Mouse (Mus musculus) yolk sac, embryonic 10.5 days (tissue): ENCODE measurements at regions not wholly inside any gene's neighbourhood (a gene's known extent, or its start where the extent isn't known, plus 50 kb on each side); places are given as distances from the start of the nearest gene placed in this dataset.

ENCODE experiments used
- DNase-seq: peaks from one replicate; pipeline ENCODE4 v3.0.0-alpha.2; 2017; ENCODE audit warnings: low spot score

DNA sequence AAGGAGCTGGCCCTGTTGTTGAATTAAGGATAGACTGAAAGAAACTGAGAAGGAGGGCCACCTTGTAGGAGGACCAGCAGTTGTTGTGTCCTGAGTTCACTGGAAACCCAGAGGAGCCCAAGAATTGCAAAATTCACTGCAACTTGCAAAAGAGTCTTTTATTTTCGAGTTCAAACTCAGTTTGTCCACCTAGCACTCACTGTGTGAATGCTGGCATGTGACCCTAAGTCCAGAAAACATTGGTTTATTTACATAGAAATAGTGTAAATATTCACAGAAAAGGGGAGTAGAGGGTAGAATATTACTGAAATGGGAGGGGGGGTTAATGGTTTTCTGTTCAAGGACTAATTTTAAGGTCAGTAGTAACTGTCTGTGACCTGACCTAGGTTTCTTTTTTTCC, 394.7 kb downstream of the 4933405O20Rik start:
- DNase-seq = peak; percentile 23

DNA sequence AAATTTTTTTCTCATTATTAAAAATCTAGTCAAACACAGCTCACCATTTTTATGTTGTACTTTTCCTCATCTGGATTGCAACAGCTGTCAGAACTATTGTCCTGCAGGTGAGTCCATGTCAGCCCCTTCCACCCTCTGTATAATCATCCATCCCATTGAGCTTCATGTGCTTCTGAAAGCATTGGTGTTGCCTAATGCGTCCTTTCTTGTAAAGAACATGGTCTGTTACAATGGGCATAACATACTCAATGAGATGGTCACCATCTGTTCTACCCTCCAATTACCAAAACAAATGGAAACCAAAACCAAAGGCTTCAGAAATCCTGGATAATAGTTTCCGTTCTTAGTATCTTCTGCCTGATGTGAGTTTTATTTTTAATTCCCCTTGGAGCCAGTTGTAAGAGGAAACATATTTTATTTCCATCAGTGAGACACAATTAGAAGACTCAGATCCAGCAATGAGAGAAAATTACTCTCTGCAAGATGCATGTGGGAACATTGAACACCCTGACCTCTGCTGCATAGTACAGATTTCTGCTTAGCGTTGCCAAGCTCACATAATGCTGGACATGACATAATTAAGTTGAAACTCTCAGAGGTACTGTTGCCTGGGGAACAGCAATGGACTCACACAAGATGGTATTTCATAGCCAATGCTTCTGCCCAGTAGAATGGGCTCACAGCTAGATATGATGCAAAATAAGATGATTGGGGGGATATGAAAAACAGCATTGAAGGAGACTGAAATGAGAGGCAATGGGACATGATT, 443.1 kb downstream of the 4933405O20Rik start:
- DNase-seq = no peak

- DNase-seq = no peak
Observed at GRCm38 (mm10) chr7:51051496-51051895, 452.5 kb downstream of the 4933405O20Rik start.

DNA sequence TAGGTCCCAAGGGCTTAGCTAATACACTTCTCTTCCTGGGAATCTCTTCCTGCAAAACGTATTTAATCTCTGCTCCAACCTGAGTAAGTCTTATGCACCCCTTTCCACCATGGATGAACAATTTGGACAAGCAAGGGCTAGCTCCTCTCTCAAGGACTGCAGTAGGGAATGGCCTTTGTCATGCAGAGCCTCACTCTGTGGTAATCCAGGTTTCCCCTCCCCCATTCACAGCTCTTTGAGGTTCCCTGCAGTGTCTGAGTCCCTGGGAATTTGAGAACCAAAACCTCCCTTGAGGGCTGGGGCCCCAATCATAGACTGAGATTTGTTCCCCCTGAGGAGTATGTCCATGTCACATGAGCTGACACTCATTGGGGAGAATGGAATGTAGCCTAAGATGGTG, 442.5 kb upstream of the Ano5 start:
- no peak for DNase-seq

DNA sequence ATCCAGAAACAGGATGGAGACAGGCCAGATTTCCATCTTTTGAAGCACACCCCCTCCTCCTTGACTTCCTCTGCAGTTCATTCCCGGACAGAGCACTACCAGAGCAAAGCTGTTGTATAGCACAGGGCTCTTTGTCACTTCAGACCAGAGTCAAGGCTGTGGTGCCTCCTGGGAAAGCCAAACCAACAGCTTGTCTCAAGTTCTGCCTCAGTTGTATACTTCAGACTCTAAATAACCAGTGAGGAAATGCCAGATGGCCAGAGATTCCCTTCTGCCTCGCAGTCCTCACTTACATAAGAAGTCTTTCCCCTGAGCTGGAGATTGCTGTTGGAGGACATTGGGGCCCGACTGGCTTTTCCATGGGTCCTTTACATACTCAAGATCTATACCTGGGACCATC, 417.1 kb upstream of the Ano5 start:
- no peak for DNase-seq

GRCm38 (mm10) chr7:51101166-51101565, 409.7 kb upstream of the Ano5 start:
- DNase-seq = no peak

DNA sequence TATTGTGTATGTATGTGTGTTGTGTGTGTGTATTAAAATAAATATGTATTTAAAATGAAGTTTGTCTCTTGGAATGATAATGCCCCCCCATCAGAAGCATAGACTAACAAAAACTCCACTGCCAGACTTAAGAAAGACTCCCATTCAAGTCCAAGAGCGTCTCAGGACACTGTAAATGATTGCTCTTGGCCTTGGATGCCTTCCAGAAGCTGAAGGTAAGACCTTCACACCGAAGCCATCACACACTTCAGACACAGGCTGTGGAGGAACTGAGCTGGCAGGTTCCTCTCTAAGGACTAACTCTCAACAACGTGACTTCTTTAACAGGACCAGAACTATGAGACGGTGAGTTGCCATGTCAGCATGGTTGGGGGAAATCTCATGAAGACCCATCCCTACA, 370.0 kb upstream of the Ano5 start:
- no peak for DNase-seq

DNA sequence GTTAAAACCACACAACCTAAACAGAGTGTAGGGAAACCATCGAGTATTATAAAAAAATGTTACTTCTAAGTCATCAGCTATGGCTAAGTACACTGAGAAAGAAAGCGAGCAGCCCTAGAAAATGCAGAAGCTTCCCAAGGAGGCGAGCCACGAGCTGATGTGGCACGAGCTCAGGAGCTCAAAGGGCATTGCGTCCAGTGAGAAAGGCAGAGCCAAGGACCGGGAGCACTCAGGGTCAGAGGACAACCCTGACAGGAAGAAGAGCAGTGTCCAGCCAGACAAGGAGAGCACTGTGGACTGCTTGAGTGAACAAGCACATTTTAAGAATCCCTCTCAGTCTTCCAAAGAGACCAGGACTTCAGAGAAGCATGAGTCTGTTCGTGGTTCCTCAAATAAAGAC, 335.6 kb upstream of the Ano5 start:
- no peak for DNase-seq

DNA sequence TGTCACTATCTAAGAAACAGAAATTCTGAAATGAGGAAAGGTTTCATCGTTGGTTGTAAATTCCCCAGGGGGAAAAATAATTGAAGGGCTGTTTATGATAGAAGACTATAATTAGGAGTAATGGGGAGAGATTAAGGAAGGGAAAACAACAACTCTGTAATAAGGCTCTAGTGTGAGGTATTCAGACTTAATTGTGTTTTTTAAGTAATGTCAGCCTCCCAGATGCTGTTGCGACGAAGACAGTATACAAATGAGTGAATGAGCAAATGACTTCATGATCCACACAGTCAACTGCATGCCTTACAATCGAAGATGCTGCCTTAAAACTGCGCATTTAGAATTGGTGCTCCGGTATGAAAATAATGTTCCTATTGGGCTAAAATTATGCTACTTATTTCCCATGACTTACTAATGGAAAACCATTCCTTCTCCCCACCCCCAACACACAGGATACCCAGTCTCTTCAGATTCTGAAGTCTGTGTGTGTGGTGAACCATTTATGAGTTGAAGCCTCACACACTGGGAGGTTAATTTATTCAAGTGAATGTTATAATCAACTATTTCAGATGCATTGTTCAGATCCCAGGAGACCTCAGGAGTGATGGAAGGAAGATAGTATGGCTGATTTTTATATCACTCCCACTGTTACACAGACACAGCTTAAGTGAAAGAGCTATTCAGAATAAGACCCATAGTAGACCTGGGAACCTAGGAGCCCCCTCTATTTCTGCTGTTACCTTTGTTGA, 295.2 kb upstream of the Ano5 start:
- DNase-seq = no peak

DNA sequence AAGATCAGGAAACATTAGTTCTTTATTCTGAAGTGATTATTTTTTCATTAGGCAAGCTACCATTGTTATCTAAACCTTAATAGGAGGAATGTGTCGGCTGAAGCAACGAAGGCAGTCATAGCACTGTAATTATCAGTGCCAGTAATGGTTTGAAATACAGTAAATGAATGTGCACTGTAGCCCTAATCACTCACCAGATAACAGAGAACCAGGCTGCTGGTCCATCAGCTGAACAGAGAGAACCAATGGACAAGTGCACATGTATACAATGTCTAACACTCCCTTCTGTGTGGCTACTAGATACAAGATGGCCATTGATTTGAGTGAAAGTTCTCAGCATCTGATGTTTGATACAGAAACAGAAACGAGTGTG, 294.6 kb upstream of the Ano5 start:
- no peak for DNase-seq

- DNase-seq = no peak
Observed at GRCm38 (mm10) chr7:51221351-51221750, 289.5 kb upstream of the Ano5 start.

- DNase-seq = no peak
Observed at GRCm38 (mm10) chr7:51221806-51222205, 289.0 kb upstream of the Ano5 start.

GRCm38 (mm10) chr7:51227136-51227535, 283.7 kb upstream of the Ano5 start:
- no peak for DNase-seq

GRCm38 (mm10) chr7:51234616-51235015, 276.2 kb upstream of the Ano5 start:
- no peak for DNase-seq

DNA sequence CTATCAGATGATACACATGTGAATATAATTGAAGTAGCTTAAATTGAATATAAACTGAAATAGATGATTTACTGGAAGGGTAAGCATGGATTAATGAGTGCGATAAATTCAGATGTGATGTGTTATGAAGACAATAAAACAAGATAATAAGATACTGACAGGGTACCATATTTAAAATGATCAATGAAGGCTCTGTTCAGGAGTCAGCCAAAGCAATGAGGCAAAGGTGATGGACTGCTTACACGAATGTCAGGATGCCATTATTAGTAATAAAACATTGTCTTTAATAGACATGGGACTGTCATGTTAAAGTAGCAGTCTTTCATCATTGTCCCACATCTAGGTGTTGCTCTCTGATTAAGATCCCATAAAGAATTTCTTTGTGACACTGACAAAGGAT, 263.1 kb upstream of the Ano5 start:
- DNase-seq = no peak

DNA sequence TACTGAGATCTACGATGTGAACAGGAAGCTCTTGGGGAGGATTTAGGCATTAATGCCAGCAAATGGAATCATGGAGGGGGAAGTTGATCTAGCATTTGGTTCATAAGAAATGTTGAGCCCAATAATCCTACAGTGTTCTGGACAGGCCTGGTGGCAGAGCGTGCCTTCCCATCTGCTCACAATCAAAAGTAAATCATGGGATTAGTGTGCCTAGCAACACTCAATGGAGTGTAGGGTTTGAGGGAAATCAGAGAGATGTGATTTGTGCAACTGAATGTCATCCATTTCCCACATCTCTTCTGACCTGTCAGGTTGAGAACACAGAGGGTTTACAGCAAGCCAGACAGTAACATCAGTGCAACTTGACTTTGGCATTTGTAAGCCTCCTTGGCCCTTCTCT, 256.4 kb upstream of the Ano5 start:
- no peak for DNase-seq

DNA sequence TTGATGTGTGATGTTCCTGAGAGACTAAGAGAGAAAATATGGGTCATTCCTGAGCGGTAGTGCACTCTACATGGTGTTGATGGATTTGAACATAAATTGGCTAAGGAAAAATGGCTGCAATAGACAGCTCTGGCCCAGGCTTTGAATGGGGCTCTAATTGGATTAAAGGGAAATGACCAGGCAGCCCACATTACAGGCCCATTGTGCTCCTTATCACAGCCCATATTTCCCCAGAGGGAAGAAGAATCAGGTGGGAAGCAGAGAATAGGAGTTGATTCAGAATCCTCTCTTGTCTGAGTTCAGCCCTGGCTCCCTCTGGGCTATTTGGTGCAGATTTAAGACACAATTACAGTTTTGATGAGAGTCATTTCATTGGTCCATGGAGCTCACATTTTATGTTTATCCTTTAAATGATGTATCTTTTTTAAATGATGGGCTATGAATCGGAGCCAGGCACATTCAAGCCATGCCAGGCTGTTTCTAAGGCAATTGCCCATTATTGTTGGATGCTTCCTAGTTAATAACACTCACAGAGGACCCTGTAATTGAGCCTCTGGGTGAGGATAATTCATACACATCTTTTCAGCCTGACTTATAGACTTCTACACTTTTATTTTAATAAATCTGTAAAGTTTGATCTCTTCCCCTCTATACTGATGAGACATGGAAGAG, 251.5 kb upstream of the Ano5 start:
- no peak for DNase-seq

DNA sequence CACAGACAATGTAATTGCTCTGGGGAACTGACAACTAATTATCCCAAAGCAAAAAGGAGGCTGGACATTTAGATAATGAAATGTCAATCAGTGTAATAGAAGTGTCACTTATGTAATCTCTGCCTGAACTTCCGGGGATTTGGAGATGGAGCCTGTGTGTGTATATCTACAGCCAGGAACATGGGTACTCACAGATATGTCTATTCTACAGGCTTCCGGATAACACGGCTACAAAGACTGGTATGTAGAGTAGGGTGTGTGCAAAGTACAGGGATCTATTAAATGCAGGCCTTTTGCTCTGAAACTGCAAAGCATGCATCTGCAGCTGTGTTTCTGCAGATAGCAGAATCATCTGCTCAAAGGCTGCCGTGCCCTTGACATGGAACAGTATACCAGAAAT, 246.7 kb upstream of the Ano5 start:
- no peak for DNase-seq

DNA sequence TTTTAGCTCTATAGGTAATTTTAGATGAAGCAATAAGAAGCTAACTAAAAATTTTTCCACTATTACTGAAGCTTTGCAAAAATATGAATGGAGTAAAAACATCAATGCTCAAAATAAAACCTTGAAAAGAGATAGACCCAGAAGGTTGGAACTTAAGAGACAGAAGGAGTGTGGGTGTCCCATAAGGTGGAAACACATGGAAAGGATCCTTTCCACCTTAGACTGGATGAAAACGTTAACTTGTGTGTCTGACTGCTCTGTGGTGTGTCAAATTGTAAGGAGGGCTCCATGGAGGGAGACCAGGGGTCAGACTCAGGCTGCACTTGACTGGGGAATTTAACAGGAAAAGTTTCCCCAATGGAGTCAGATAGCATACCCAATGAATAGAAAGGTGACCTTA, 244.9 kb upstream of the Ano5 start:
- DNase-seq = no peak

DNA sequence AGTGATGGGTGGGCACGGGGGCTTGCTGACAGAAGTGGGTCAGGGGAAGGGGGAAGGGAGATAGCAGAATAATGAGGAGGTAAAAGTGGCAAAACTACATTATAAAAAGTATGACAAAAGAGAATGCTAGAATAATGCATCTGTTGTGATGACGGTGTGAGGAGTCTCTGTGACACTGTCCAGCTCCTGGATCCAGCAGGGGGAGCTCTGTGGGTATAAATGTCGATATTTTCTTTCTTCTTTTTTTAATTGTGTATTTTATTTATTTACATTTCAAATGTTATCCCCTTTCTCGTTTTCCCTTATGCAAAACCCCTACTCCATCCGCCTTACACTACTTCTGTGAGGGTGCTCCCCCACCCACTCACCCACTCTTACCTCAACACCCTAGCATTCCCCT, 243.9 kb upstream of the Ano5 start:
- no peak for DNase-seq

GRCm38 (mm10) chr7:51268743-51269142, 242.1 kb upstream of the Ano5 start:
- no peak for DNase-seq

DNA sequence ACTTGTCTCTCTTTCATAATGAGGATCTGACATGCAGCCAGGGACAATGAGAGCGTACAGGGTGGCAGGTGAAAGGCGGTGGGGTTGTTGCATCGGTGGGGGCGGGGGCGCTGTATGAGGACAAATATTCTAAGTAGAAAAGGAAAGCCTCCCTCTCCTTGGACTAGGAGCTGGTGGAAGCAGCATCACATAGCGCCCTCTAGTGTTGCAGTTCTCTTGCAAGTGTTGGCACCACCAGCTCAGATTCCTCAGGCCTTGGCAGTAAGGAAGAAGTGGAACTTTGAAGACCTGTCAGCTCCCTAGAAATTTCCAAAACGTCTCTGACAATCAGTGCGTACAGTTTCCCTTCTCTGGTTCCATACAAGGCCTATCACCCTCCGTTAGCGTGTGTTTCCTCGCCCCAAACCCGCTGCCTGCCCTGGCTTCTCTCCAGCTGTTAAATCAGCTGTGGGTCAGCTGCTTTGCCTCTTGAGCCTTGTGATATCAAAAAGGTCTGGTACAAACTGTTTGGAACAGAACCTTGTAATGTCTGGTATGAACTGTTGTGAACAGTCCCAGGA, 240.2 kb upstream of the Ano5 start:
- DNase-seq = no peak

DNA sequence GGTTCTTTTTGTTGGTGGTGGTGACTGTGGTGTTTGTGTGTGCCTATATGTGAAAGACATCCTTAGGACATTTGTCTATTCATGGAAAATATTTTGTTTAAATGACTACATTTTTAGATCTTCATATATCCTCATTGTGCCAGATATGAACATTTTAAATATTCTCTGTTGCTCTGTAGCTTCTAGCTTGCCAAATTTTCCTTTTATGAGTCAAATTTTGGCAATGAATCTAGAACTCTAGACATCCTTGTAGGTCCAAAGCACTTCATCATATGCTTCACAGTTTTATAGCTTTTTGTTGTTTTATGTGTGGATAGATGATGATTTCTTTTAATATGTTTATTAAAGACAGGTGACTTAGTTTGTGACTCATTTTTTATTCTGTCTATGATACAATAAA, 229.4 kb upstream of the Ano5 start:
- no peak for DNase-seq
